Mouse (Mus musculus): Measurements from ENCODE around the gene Ost4.

DNA sequence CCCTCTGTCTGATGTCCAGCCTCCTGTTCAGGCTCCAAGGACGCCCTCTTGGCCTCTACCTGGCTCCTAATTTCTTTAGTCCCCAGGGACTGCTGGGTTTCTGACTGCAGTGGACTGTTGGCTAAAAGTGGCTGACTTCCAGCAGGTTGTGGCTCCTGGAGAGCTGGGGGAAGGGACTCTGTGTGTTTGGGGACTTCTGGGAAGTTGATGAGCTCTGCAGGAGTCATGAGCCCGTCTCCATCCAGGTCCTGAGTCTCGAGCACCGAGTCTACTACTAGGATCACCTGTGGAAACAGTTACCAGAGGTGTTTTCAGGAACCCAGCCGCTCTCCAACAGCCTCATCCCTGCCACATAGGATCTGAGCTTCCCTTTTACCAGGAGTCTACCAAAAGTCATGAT is 26.1 kb upstream of the Ost4 start:
- TF ChIP-seq CTCF (IDR thresholded peaks at IDR 0.05; ENCODE audit: insufficient read depth, low read depth, low read length), result no peak
- no peak for TF ChIP-seq POLR2A (IDR thresholded peaks at IDR 0.05; ENCODE audit: insufficient read depth, low read depth, low read length)
